Mouse (Mus musculus): ENCODE data around the gene Gm39566.

DNA sequence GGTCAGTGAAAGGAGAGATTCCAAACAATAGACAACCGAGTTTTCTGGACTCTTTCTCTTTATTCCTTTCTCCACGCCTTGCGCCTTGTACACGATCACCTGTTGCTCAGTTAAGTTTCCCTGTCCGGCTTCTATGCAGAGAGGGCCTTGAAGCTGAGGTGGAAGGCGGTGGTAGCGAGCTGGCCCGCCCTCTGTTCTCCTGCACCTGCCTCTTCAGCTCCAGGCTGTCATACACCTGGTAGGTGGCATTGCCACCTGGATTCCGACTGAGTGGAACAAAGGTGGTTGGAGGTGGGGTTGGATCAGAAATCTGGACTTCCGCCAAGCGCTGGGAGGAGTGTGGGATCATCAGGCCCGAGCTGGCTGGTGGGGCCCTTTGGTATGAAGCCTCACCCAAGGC is 1.4 kb upstream of the Gm39566 start:
- no peak for TF ChIP-seq CTCF (IDR thresholded peaks at IDR 0.05; ENCODE audit: low read depth)
- TF ChIP-seq EP300 (IDR thresholded peaks at IDR 0.05; ENCODE audit: low read depth) = no peak
